Mouse (Mus musculus) WW6 (cell line): ENCODE results near the gene Rassf9.

Experiments used
- DNase-seq: peaks from one replicate; pipeline ENCODE4 v3.0.0-alpha.2; 2013; ENCODE audit warnings: low read depth, low spot score

The Rassf9 gene

DNA sequence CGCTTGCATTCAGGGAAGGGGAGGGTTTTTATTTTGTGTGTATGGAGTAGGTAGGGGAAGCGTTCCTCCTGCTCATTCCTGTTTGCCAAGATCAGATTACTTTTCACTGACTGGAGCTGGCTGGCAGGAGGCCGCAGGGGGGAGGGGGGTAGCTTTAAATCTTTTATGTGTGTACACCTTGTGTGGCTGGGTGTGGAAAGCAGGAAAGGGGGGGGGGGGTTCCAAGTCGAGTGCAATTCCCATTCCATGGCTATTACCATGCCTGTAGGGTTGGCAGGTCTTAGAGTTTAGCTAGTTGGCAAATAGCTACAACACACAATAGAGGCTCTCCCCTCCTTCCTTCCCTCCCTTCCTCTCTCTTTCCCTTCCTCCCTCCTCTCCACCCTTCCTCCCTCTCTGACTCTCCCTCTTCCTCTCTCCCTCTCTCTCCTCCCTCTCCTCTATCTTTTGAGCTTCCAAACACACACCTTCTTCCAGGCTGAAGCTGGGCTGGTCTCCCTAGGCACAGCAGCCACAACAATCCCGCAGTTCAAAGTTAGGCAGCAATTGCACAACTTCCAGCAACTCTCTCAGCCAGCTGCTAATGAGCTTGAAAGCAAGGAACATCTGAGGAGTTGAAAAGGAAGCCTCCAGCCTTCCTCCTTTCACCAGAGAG, at the start of gene Rassf9:
Rassf9 (plus strand) TSS at position 416 of the 655 bp plus-strand sequence.
- DNase-seq, result no peak

DNA sequence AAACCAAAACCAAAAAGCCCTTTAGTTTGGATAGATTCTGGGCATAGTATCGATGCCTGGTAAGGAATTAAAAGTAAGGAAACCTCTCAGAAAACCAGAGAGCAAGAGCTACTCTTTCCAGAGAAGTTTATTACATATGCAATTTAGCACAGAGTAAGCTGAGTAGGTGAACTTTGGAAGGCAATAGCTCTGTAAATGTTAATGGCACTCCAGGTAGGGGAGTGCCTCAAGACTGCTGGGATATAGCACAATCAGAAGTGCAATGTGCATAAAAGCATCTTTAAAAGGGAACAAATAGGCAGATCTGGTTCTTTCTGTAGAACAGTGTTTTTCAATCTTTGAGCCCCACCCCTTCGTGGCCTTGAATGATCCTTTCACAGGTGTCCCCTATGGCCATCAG, 42.6 kb upstream of the Rassf9 start:
- DNase-seq, result no peak

DNA sequence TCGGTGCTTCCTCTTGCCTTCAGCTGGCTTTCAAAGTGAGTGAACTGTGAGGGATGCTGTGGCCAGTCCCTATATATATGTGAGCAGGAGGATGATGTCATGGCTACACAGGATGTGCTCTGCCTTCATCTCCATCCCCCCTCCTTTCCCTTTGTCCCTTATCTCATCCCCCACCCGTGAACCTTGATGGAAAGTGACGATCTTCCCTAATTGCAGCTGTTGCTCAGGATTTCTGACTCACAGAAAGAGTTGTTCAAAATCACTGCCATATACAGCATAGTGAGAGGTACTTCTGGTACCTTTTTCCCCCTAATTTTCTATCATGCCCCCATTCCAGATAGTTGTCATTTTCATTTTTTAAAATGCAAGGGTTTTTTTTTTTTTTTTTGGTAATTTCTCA, 21.6 kb upstream of the Rassf9 start, which contains the start of gene Nts:
Nts (minus strand) TSS at position 101 of the 400 bp plus-strand sequence.
- DNase-seq, result no peak

DNA sequence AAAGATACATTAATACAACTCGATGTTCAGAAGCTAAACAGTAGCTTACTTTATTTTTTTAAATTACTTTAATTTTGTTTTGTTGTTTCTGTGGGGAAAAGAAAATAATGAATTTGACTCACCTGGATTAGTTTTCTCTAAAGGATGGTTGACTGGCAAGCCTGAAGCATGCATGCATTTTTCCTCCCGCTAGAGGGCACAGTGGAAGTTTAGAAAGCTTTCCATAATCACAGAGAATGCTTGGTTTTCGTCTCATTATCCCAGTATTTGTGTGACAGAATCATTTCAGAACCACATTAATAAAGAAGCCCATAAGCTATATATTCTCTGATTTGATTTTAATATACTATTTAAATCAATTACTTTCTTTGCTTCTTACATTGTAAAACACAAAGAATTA, 20.2 kb upstream of the Rassf9 start:
- DNase-seq, result no peak

DNA sequence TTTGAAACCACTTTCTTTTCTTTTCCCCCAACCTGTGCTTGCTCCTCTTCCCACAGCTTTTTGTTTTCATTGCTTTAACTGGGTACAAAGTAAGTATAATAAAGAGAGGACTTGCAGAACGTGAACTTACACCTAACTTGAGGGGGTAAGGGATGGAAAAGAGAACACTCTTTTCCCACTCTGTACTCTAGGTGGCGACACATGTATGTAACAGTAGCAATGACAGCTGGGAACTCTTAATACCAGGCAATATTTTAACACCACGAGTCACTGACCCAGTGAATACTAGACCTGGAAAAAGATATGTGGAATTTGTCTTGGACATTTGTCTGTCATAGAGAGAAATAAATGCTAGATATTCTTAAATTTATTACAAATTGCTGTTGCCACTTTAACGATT, 13.3 kb upstream of the Rassf9 start:
- DNase-seq, result no peak

DNA sequence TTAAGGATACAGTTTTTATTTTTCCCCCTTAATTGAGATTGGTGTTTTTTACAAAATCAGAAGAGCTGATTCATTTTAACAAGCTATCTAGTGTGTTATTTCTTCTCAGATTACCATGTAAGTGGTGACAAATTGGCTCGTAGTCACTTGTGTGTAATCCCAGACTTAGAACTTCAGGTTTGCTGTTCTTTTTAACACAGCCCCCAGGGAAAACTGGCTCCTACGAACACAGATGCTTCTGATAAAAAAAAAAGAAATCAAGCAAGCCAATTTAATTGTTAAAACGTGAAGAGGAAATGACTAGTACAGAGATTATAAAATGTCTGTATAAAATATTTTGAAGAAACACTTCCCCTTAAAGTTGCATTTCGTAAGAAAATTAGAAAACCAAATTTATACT, 4.6 kb upstream of the Rassf9 start:
- no peak for DNase-seq

DNA sequence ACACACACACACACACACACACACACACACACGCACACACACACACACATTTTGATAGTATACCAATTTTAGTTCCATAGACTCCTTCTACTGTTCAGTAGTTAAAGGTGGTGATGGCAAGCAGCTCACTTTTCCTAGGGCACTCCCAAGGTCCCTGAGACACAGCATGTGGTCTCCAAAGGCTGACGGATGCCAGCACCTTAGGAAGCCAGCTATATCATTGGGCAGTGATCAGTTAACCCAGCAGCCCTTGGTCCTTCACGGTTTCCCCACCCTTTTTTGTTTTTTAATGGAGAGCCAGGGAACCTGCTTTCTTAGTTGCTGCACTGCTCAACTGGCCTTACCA, 588 bp upstream of the Rassf9 start:
- DNase-seq, result no peak

DNA sequence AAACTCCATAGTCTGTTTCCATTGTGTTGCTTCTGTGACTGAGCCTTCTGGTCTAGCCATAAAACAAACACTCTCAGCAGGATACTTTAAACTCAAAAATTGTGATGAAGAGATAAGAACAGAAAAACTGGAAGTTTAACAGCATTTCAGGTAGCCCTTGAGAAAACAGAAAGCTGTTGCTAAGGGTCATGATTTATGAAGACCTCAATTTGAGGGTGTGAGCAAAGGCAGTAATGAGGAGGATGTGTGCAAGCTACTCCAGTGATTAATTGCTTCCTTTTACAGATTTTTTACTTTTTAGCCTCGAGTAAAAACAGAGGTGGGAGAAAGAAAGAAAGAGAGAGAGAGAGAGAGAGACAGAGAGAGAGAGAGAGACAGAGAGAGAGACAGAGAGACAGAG, 2.1 kb downstream of the Rassf9 start:
- no peak for DNase-seq

DNA sequence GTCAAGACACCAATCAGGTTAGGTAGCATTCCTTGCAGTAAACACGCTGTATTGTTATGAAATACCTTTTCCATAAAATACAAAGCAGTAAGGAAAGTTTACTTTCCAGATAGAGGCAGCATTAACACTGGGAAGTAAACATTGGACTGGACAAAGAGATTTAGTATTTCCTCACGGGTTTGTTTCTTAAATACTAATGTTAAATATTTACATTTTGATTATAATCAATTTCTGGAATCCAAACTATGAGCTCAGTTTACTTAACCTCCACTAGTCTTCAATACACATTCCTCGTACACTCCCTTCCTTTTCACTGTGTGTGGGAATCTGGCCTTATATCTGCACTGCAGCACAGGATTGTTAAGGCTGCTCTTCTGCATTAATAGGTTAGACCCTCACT, 15.9 kb downstream of the Rassf9 start:
- no peak for DNase-seq

DNA sequence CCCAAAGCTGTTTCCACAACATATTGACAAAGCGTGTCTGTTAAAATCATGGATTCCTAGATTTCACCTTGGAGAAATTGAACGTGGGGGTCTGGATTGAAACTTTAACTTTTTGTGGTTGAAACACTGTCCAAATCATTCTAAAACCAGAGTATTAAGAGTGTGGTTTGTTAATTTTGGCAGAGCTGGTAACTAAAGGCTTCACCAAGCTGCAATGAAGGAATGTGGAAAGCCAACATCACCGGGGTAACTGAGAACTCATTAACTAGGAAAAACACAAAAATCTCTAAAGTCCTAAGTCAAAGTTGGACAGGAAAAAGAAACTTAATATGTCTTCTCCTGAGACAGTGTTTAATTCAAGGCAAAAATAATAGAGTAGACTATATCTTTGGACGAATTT, 41.9 kb downstream of the Rassf9 start:
- DNase-seq, result no peak

DNA sequence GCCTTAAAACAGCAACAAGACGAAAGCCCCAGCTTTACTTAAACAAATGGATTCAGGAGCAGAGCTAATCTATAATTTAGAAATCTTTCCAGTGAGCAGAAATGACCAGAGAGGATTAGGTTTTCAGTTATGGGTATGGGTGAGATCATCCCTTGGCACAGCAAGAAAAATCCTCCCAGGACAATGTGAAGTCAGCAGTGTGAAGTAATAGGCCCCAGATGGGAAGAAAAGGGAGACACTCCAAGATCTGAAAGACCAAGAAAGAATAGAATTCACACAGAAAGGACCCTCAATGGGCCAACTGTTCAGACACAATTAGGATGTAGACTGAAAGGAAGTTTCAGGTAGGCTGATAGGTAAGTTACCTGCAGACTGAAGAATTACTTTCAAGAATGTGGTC, 50.5 kb downstream of the Rassf9 start:
- no peak for DNase-seq

DNA sequence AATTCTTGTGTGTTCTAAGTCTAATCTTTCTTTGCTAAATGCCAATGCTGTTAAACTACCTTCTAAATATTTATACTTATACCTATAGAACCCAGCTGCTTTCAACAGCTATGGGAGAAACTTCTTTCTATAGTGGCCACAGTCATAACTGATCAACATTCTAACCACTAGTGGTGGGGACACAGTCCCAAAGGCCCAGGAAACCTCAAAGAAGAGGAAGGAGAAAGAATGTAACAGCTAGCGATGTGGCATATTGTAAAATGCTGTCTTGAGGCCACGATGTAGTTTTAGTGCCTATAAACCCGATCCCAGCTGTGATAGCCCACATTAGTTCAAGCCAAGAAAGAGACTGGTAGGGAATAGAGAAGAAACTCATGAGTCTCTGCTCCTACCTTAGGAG, 65.9 kb downstream of the Rassf9 start:
- DNase-seq, result no peak

DNA sequence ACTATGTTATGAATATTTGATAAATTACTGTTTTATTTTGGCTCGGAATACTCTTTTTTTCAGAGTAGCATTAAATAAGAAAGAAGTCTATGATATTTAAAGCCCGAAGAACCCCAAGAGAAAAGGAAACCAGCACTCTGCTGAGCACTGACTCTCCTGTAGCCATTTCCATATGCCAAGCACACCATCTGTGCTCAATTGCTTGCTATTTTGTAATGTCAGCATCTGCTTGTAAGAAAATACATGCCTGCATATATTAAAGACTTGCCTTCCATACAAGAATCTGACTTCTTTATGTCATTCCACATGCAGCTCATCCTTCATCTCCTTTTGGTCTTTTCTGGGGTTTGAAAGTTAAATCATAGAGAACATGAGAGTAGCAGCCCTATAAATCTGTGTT, 82.3 kb downstream of the Rassf9 start:
- no peak for DNase-seq
